Mouse (Mus musculus): ENCODE results near the gene Zfp36.

DNA sequence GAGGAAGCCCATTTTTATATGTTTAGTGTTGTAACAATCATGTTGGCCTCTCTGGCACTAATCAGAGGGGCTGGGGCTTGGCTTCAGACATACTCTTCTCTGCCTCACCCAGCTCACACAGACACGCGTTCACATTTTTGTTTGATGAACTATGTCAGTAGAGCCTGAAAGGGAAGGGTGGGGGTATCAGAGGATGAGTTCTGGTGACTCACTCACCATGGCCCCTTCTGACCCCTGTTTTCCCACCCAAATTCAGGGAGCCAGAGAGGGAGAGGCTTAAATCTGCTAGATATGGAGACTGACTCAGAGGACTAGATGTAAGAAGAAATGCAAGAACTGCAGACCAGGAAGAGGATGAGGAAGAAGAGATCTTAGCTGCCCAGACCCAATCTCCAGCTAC is 39.4 kb upstream of the Zfp36 start:
- TF ChIP-seq POLR2A (IDR thresholded peaks at IDR 0.05; ENCODE audit: control insufficient read depth in 1 of 2, insufficient read depth in 1 of 2, low read depth in 1 of 2, low read length in 2 of 2, poor library complexity in 1 of 2) (no peak), JUND (IDR thresholded peaks at IDR 0.05; ENCODE audit: low read depth, low read length) (no peak), MYB (IDR thresholded peaks at IDR 0.05; ENCODE audit: low read depth, low read length) (no peak), TAL1 (IDR thresholded peaks at IDR 0.05; ENCODE audit: low read length) (no peak)
